Mouse (Mus musculus): Measurements from ENCODE around the gene Krba1. TPM values are rescaled to one million over a fixed set of nuclear protein-coding genes. Genes with fewer than 3 reads are reported as not detected.

The Krba1 gene
- total RNA-seq, 2 experiments from 2014 or later, result 43.0 to 54.4 TPM

DNA sequence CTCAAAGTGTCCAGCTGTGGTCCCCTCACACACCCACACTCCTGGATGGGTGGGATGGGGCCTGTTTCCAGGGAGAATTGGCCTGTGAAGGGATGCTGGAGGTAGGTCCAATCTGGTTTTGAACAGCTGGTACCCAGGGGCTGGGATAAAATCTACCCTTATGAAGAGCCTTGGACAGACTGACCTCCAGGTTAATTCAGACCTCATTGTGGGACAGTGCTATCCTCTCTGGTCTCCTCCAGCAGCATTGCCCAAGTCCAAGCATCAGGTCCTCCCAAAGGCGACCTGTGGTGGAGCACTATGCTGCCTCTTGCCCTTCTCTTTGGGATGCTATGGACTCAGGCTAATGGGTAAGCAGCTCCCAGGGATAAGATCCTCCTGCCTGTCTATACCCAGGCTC, 52.5 kb downstream of the Krba1 start, which contains the start of gene Sspo:
Sspo (plus strand) TSS at position 301 of the 400 bp plus-strand sequence.
- no peak for DNase-seq (ENCODE audit: low spot score in 2 of 2)

DNA sequence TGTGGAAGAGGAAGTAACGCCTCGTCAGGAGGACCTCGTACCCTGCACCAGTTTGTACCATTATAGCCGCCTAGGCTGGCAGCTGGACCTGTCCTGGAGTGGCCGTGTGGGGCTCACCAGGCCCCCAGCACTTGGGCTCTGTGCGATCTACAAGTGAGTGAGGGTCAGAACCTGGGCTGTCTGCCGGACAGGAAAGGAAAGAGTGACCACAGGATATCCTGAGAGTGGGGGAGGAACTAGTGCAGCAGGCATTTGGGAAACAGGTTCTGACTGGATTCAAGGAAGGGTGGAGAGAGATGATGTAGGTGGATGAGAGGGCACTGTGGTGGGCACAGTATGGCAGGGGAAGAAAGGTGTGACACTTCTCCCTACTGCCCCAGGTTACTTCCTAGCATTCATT, 53.1 kb downstream of the Krba1 start:
- no peak for DNase-seq (ENCODE audit: low spot score in 2 of 2)

GRCm38 (mm10) chr6:48452151-48452550, 56.8 kb downstream of the Krba1 start:
- no peak for DNase-seq (ENCODE audit: low spot score in 2 of 2)

- DNase-seq (ENCODE audit: low spot score in 2 of 2), result no peak
Observed at GRCm38 (mm10) chr6:48452771-48453170, 57.4 kb downstream of the Krba1 start.

GRCm38 (mm10) chr6:48464966-48465679, 69.7 kb downstream of the Krba1 start:
- no peak for DNase-seq (ENCODE audit: low spot score in 2 of 2)

GRCm38 (mm10) chr6:48466715-48467114, 71.3 kb downstream of the Krba1 start:
- DNase-seq (ENCODE audit: low spot score in 2 of 2), result no peak

- DNase-seq (ENCODE audit: low spot score in 2 of 2), result no peak
Observed at GRCm38 (mm10) chr6:48467490-48467889, 72.1 kb downstream of the Krba1 start.

Small RNAs within 50 kb of the gene (microRNA-seq; reads per million reads assigned to microRNA genes)
- gene Gm24325, result 0 reads per million in 2 experiments

Other genes with a start within 250 kb of the Krba1 start
- gene Zfp467, start 50.2 kb downstream of the Krba1 start, total RNA-seq (2021), result 10 to 100 TPM; 17.2 to 21.3 TPM
- under 1 TPM; 0.21 to 0.58 TPM for gene Sspo, start 52.6 kb downstream of the Krba1 start, total RNA-seq (2021)
- gene Atp6v0e2, start 142.0 kb downstream of the Krba1 start, total RNA-seq (2021), result 100 to 1,000 TPM; 413 to 459 TPM
- gene Lrrc61, start 159.2 kb downstream of the Krba1 start, total RNA-seq (2021), result 10 to 100 TPM; 27.0 to 30.6 TPM
- 10 to 100 TPM; 15.1 to 15.3 TPM for gene Rarres2, start 177.2 kb downstream of the Krba1 start, total RNA-seq (2021)
- gene Gm45021, start 194.0 kb downstream of the Krba1 start, total RNA-seq (2021), result not detected
- 10 to 100 TPM; 29.2 to 30.1 TPM for gene Repin1, start 198.3 kb downstream of the Krba1 start, total RNA-seq (2021)
- not detected for gene Gm44965, start 198.4 kb downstream of the Krba1 start, total RNA-seq (2021)
- 1 to 10 TPM; 5.6 to 6.6 TPM for gene Zfp775, start 206.5 kb downstream of the Krba1 start, total RNA-seq (2021)
- 10 to 100 TPM; 13.7 to 15.5 TPM for gene AI854703, start 231.2 kb downstream of the Krba1 start, total RNA-seq (2021)